Comparison of ENCODE assay signal across 10 mouse cellular contexts in genomic region chr11:117658974-117659373, GRCm38 (mm10). TPM values are rescaled to one million over a fixed set of nuclear protein-coding genes. Genes with fewer than 3 reads are reported as not detected.
DNase-seq lines count a peak whose midpoint lies in the region; ATAC-seq and TF ChIP-seq lines count a peak whose summit lies in the region.
"Had no signal": no experiment of that assay in that cellular context is flagged by ENCODE, and none has a peak within 500 bp of the region (broad histone marks: within the 10 kb centered on the region; RNA-seq: fewer than 3 reads in every experiment).

No protein-coding gene starts in this region.

- H3K36me3 ChIP-seq in midbrain, postnatal 0 days (ENCODE audit: insufficient read depth, low read length), result no peaks in the 10 kb centered on the region
- no peaks in the 10 kb centered on the region for H3K36me3 ChIP-seq in thymus, adult 2 months (ENCODE audit: control insufficient read depth, insufficient read depth, low read length)
- H3K36me3 ChIP-seq: heart, embryonic 15.5 days; lung, embryonic 15.5 days had no signal

- H3K4me3 ChIP-seq in midbrain, postnatal 0 days (ENCODE audit: low read depth, low read length), result no peak overlapping the region
- no peak overlapping the region for H3K4me3 ChIP-seq in thymus, adult 2 months (ENCODE audit: control insufficient read depth, insufficient read depth, low read length)
- H3K4me3 ChIP-seq: heart, embryonic 15.5 days; lung, embryonic 15.5 days had no signal

- no peak for TF ChIP-seq POLR2A in thymus, adult 2 months (IDR thresholded peaks at IDR 0.05; ENCODE audit: control insufficient read depth, extremely low read depth, insufficient read depth, low read length, poor library complexity)

- no peaks in the 10 kb centered on the region for H3K9me3 ChIP-seq in midbrain, postnatal 0 days (ENCODE audit: low read length)
- H3K9me3 ChIP-seq: heart, embryonic 15.5 days; lung, embryonic 15.5 days had no signal

- WGBS in midbrain, postnatal 0 days, result 27% methylated on average over 4 of the region's 4 CpGs
- WGBS in thymus, adult 2 months, result 91% methylated on average over 4 of the region's 4 CpGs

- no peak for TF ChIP-seq CTCF in midbrain, postnatal 0 days (IDR thresholded peaks at IDR 0.05)
- no peak for TF ChIP-seq CTCF in thymus, adult 2 months (IDR thresholded peaks at IDR 0.05; ENCODE audit: borderline replicate concordance, control insufficient read depth, extremely low read depth, insufficient read depth, low read length, poor library complexity)

- no peak overlapping the region for H3K27ac ChIP-seq in midbrain, postnatal 0 days (ENCODE audit: low read depth, low read length)
- no peak overlapping the region for H3K27ac ChIP-seq in thymus, adult 2 months (ENCODE audit: control insufficient read depth, insufficient read depth, low read length)
- H3K27ac ChIP-seq: heart, embryonic 15.5 days; lung, embryonic 15.5 days had no signal

- ATAC-seq in frontal cortex, adult (ENCODE audit: low TSS enrichment), result peak; percentile 28; the same call in 1 of the 2 replicates
- no peak for ATAC-seq in midbrain, postnatal 0 days (ENCODE audit: low FRiP score)
- no peak for ATAC-seq in erythroid progenitor cell, adult 5-6 weeks (replicated peaks; ENCODE audit: low FRiP score, poor library complexity, severe bottlenecking)

- H3K9ac ChIP-seq in midbrain, postnatal 0 days (replicated peaks; ENCODE audit: low read length, poor library complexity, severe bottlenecking), result no peak overlapping the region
- H3K9ac ChIP-seq: heart, embryonic 15.5 days; lung, embryonic 15.5 days had no signal

- peak; percentile 24 for DNase-seq in adrenal gland, postnatal 25 days
- DNase-seq in adrenal gland, adult 2 months, result no peak
- DNase-seq in layer of hippocampus, adult 11-12 months (ENCODE audit: low spot score), result peak; percentile 31
- no peak for DNase-seq in layer of hippocampus, adult 8-10 months (ENCODE audit: low spot score in 2 of 2)
- peak; percentile 44 for DNase-seq in midbrain, postnatal 0 days (ENCODE audit: low spot score)
- no peak for DNase-seq in thymus, adult 2 months

- H3K27me3 ChIP-seq in midbrain, postnatal 0 days (ENCODE audit: insufficient read depth, low read length), result no peaks in the 10 kb centered on the region
- H3K27me3 ChIP-seq in thymus, adult 2 months (ENCODE audit: control insufficient read depth, insufficient read depth, low read length), result no peaks in the 10 kb centered on the region
- H3K27me3 ChIP-seq: heart, embryonic 15.5 days; lung, embryonic 15.5 days had no signal

- H3K4me1 ChIP-seq in midbrain, postnatal 0 days (ENCODE audit: insufficient read depth, low read length), result peaks cover 17% of the 10 kb centered on the region; the same call in 1 of the 2 replicates
- peaks cover 8% of the 10 kb centered on the region for H3K4me1 ChIP-seq in thymus, adult 2 months (replicated peaks; ENCODE audit: control insufficient read depth, insufficient read depth, low read length)

- H3K4me2 ChIP-seq in midbrain, postnatal 0 days (ENCODE audit: low read depth, low read length, poor library complexity, severe bottlenecking), result peak overlapping the region; percentile 39
- H3K4me2 ChIP-seq: heart, embryonic 15.5 days; lung, embryonic 15.5 days had no signal

RNA-seq across cellular contexts. Expression of gene Tnrc6c, which starts 4.9 kb away (rescaled TPM):
- total RNA-seq in adrenal gland, postnatal 25 days (2021), result 24.1 and 29.4 TPM in 2 replicates
- 10 to 100 TPM; 21.1 to 24.6 TPM for total RNA-seq in adrenal gland, adult 2 months (2021)
- polyA plus RNA-seq in adrenal gland, adult 2 months (2012; rRNA removed), result 17.0 and 17.1 TPM in 2 replicates
- 10 to 100 TPM; 69.4 to 83.2 (median 76.7) TPM for total RNA-seq in layer of hippocampus, adult 8-10 months (2022)
- 78.4 and 79.8 TPM in 2 replicates for total RNA-seq in midbrain, postnatal 0 days (2014; rRNA removed)
- polyA plus RNA-seq in midbrain, postnatal 0 days (2015; fragmentation: Nextera tagmentation; extraction: Ambion mirVana), result 22.8 and 26.5 TPM in 2 replicates
- 75.0 and 89.7 TPM in 2 replicates for polyA plus RNA-seq in thymus, adult 2 months (2012; rRNA removed)
- total RNA-seq in erythroid progenitor cell, adult 5-6 weeks (2015; ENCODE audit: low replicate concordance), result 10.8 and 13.4 TPM in 2 replicates
- total RNA-seq in erythroid progenitor cell, adult 5-6 weeks (2017; ENCODE audit: low replicate concordance), result 11.6 and 13.9 TPM in 2 replicates

Comparison
In these comparisons a context has a peak if more than half of its experiments do, and no peak if none do; other contexts are left out.
1. DNase-seq: peak in adrenal gland, postnatal 25 days (single experiment), layer of hippocampus, adult 11-12 months (single experiment) and midbrain, postnatal 0 days (single experiment); none in adrenal gland, adult 2 months (single experiment), layer of hippocampus, adult 8-10 months (0 of 2) and thymus, adult 2 months (single experiment).